Mouse (Mus musculus) CH12.LX (cell line): ENCODE measurements around the gene Apmap. TPM values are rescaled to one million over a fixed set of nuclear protein-coding genes. Genes with fewer than 3 reads are reported as not detected.

Experiments used
- DNase-seq: peaks from one replicate; pipeline ENCODE4 v3.0.0-alpha.2; 2013; ENCODE audit errors: extremely low read depth
- H3K27ac ChIP-seq: 2 replicates; pipeline ENCODE4 v1.5.1; 2012; ENCODE audit warnings: low read depth, mild to moderate bottlenecking, control low read depth, moderate library complexity; ENCODE audit not compliant: insufficient read depth
- H3K27me3 ChIP-seq: replicated peaks from 2 replicates; pipeline ENCODE3; 2012; ENCODE audit warnings: inconsistent platforms
- H3K36me3 ChIP-seq, 2 experiments: replicated peaks in 1 of 2; 2 replicates each; pipeline versions ENCODE3 to v1.6.1; 2012; ENCODE audit warnings: inconsistent platforms in 1 of 2, low read length in 1 of 2, mild to moderate bottlenecking in 1 of 2, mixed read lengths in 1 of 2, moderate library complexity in 1 of 2; ENCODE audit not compliant: control insufficient read depth in 1 of 2, insufficient read depth in 1 of 2
- H3K4me1 ChIP-seq, 2 experiments: 2 replicates each; pipeline ENCODE4 v1.6.1; 2012; ENCODE audit warnings: inconsistent platforms in 1 of 2, moderate library complexity in 1 of 2; ENCODE audit not compliant: insufficient read depth in 2 of 2, control insufficient read depth in 1 of 2
- H3K4me2 ChIP-seq: 2 replicates; pipeline ENCODE4 v1.6.1; 2012; ENCODE audit warnings: low read depth, mild to moderate bottlenecking, control low read depth; ENCODE audit not compliant: poor library complexity, insufficient read depth, severe bottlenecking
- H3K4me3 ChIP-seq, 3 experiments: fragments of 150-350 bp in 1 of 3; sonication (generic) in 1 of 3; replicated peaks in 1 of 3; 2 replicates each; pipeline versions ENCODE3 to v1.5.1; 2011 to 2012; ENCODE audit warnings: low read depth in 2 of 3, low read length in 2 of 3, mild to moderate bottlenecking in 2 of 3, moderate library complexity in 2 of 3, control low read depth in 1 of 3, improper control_type of control experiment in 1 of 3, inconsistent platforms in 1 of 3, mixed read lengths in 1 of 3; ENCODE audit not compliant: poor library complexity in 1 of 3
- H3K79me2 ChIP-seq: replicated peaks from 2 replicates; pipeline ENCODE4 v1.6.1; 2012; ENCODE audit warnings: mild to moderate bottlenecking, moderate library complexity; ENCODE audit not compliant: control insufficient read depth, poor library complexity, insufficient read depth, severe bottlenecking; ENCODE audit errors: extremely low read depth
- H3K9ac ChIP-seq: 2 replicates; pipeline ENCODE4 v1.6.1; 2012; ENCODE audit warnings: low read depth, mild to moderate bottlenecking, control low read depth, moderate library complexity; ENCODE audit not compliant: insufficient read depth
- H3K9me3 ChIP-seq: replicated peaks from 2 replicates; pipeline ENCODE3; 2012; ENCODE audit warnings: low read length, inconsistent platforms, mixed read lengths
- BHLHE40 ChIP-seq: IDR thresholded peaks from 2 replicates; pipeline ENCODE4 v1.6.1; 2011; ENCODE audit warnings: mild to moderate bottlenecking, low read depth, low read length, improper control_type of control experiment
- CTCF ChIP-seq, 2 experiments: IDR thresholded peaks in 1 of 2; conservative IDR thresholded peaks in 1 of 2; 2 replicates each; pipeline ENCODE4 v1.5.1; 2011 to 2012; ENCODE audit warnings: low read depth in 2 of 2, low read length in 2 of 2, improper control_type of control experiment in 1 of 2, inconsistent platforms in 1 of 2, mild to moderate bottlenecking in 1 of 2, moderate library complexity in 1 of 2
- ELF1 ChIP-seq: IDR thresholded peaks from 2 replicates; pipeline ENCODE4 v1.6.1; 2014; ENCODE audit warnings: low read depth, mild to moderate bottlenecking, inconsistent platforms, low read length, improper control_type of control experiment
- EP300 ChIP-seq: IDR thresholded peaks from 2 replicates; pipeline ENCODE4 v1.6.1; 2011; ENCODE audit warnings: low read length, improper control_type of control experiment
- GABPA ChIP-seq: IDR thresholded peaks from 2 replicates; pipeline ENCODE4 v1.6.1; 2012; ENCODE audit warnings: low read depth, low read length, improper control_type of control experiment, inconsistent platforms; ENCODE audit not compliant: insufficient replicate concordance
- IRF4 ChIP-seq: IDR thresholded peaks from 2 replicates; pipeline ENCODE4 v1.6.1; 2014; ENCODE audit warnings: low read depth, mild to moderate bottlenecking, inconsistent platforms, low read length, improper control_type of control experiment
- JUN ChIP-seq: IDR thresholded peaks from 2 replicates; pipeline ENCODE4 v1.6.1; 2011; ENCODE audit warnings: low read depth, mild to moderate bottlenecking, low read length, improper control_type of control experiment, moderate library complexity; ENCODE audit not compliant: insufficient read depth
- KAT2A ChIP-seq: IDR thresholded peaks from 2 replicates; pipeline ENCODE4 v1.6.1; 2012; ENCODE audit warnings: low read length, improper control_type of control experiment, inconsistent platforms; ENCODE audit not compliant: insufficient replicate concordance
- MAX ChIP-seq: IDR thresholded peaks from 2 replicates; pipeline ENCODE4 v1.6.1; 2011; ENCODE audit warnings: low read length, improper control_type of control experiment
- MEF2A ChIP-seq: IDR thresholded peaks from 2 replicates; pipeline ENCODE4 v1.6.1; 2014; ENCODE audit warnings: low read depth, mild to moderate bottlenecking, inconsistent platforms, low read length, improper control_type of control experiment, borderline replicate concordance
- MXI1 ChIP-seq: IDR thresholded peaks from 2 replicates; pipeline ENCODE4 v1.6.1; 2011; ENCODE audit warnings: mild to moderate bottlenecking, low read depth, low read length, improper control_type of control experiment
- MYC ChIP-seq: IDR thresholded peaks from 2 replicates; pipeline ENCODE4 v1.6.1; 2011; ENCODE audit warnings: low read depth, mild to moderate bottlenecking, improper control_type of control experiment, low read length
- NRF1 ChIP-seq: IDR thresholded peaks from 2 replicates; pipeline ENCODE4 v1.6.1; 2014; ENCODE audit warnings: low read depth, mild to moderate bottlenecking, inconsistent platforms, low read length, improper control_type of control experiment, moderate library complexity
- RAD21 ChIP-seq: IDR thresholded peaks from 2 replicates; pipeline ENCODE4 v1.6.1; 2011; ENCODE audit warnings: low read depth, mild to moderate bottlenecking, low read length, improper control_type of control experiment, moderate library complexity
- RCOR1 ChIP-seq: conservative IDR thresholded peaks from 2 replicates; pipeline ENCODE4 v1.6.1; 2012; ENCODE audit warnings: low read depth, mild to moderate bottlenecking, inconsistent platforms, low read length, improper control_type of control experiment
- SIN3A ChIP-seq: IDR thresholded peaks from 2 replicates; pipeline ENCODE4 v1.6.1; 2012; ENCODE audit warnings: low read length, improper control_type of control experiment, inconsistent platforms
- TBP ChIP-seq: conservative IDR thresholded peaks from 2 replicates; pipeline ENCODE4 v1.6.1; 2011; ENCODE audit warnings: low read depth, low read length, improper control_type of control experiment
- TCF12 ChIP-seq: IDR thresholded peaks from 2 replicates; pipeline ENCODE4 v1.6.1; 2014; ENCODE audit warnings: low read depth, mild to moderate bottlenecking, inconsistent platforms, low read length, improper control_type of control experiment
- USF1 ChIP-seq: IDR thresholded peaks from 2 replicates; pipeline ENCODE4 v1.6.1; 2014; ENCODE audit warnings: low read depth, mild to moderate bottlenecking, inconsistent platforms, low read length, improper control_type of control experiment
- ZC3H11A ChIP-seq: IDR thresholded peaks from 2 replicates; pipeline ENCODE4 v1.6.1; 2012; ENCODE audit warnings: low read depth, mild to moderate bottlenecking, inconsistent platforms, low read length, improper control_type of control experiment
- ZMIZ1 ChIP-seq: IDR thresholded peaks from 2 replicates; pipeline ENCODE4 v1.6.1; 2012; ENCODE audit warnings: low read depth, mild to moderate bottlenecking, inconsistent platforms, low read length, improper control_type of control experiment
- dilution Hi-C: fragments of 300-500 bp; cut with MboI; formaldehyde crosslinking; loops from 2 replicates; pipeline ENCODE4 v1.14.3; 2020; ENCODE audit warnings: low sequenced_read_pairs; ENCODE audit not compliant: extremely low pct_unique_long_range_greater_than_20kb, extremely low pct_ligation_motif_present
- in situ Hi-C: fragments of 300-500 bp; cut with MboI; formaldehyde crosslinking; loops from 3 replicates; pipeline ENCODE4 v1.14.3; 2019; ENCODE audit warnings: low sequenced_read_pairs, low pct_ligation_motif_present, low pct_unique_long_range_greater_than_20kb, mixed read lengths
- polyA plus RNA-seq: library from polyadenylated mRNA; unstranded; fragments of >175 nt; gene quantifications from 2 replicates; pipeline ENCODE4 v1.2.1, GENCODE M21; 2012; ENCODE audit warnings: low read depth; ENCODE audit not compliant: insufficient read length
- total RNA-seq, 2 experiments: library from RNA; depleted of rRNA; stranded (reverse); fragments of 300-350 nt in 1 of 2; fragments of >200 nt in 1 of 2; gene quantifications; 2 replicates each; pipeline ENCODE4 v1.2.3; 2012 to 2014

Apmap gene
- total and polyA plus RNA-seq, 3 experiments = 24.5 to 35.6 (median 25.8) TPM

GRCm38 (mm10) chr2:150647681-150648299, 39.4 kb upstream of the Apmap start:
- Histone ChIP-seq H3K4me1 (peaks cover 0 to 4% of the 10 kb centered on the region in 2 experiments; a peak in 1 of 4 replicates), H3K4me3 (no peak overlapping the region), H3K27ac (no peak overlapping the region), H3K9me3 (no peaks in the 10 kb centered on the region), H3K79me2 (no peaks in the 10 kb centered on the region), H3K27me3 (no peaks in the 10 kb centered on the region), H3K36me3 (no peaks in the 10 kb centered on the region), H3K9ac (no peak overlapping the region), H3K4me2 (no peak overlapping the region)
- TF ChIP-seq ZC3H11A = no peak
- no peak for TF ChIP-seq EP300
- TF ChIP-seq MYC = no peak
- no peak for TF ChIP-seq NRF1
- TF ChIP-seq MXI1 = no peak
- TF ChIP-seq KAT2A = no peak
- no peak for TF ChIP-seq ZMIZ1
- TF ChIP-seq BHLHE40 = no peak
- TF ChIP-seq TBP = no peak
- TF ChIP-seq RCOR1 = no peak
- no peak for TF ChIP-seq ELF1
- no peak for TF ChIP-seq SIN3A
- no peak for TF ChIP-seq CTCF (conservative IDR thresholded peaks at IDR 0.05 in 1 of 2, IDR thresholded peaks at IDR 0.05 in 1 of 2; ENCODE audit: low read depth in 2 of 2, low read length in 2 of 2)
- TF ChIP-seq RAD21 = no peak
- no peak for TF ChIP-seq MAX
- no peak for TF ChIP-seq USF1
- TF ChIP-seq IRF4 = no peak
- no peak for TF ChIP-seq GABPA
- in situ Hi-C loops (no loop called here), dilution Hi-C loops (no loop called here)
- DNase-seq = no peak

- H3K79me2 ChIP-seq = no peaks in the 10 kb centered on the region
- no peak overlapping the region for H3K4me3 ChIP-seq
- no peaks in the 10 kb centered on the region for H3K27me3 ChIP-seq
- peaks cover 0 to 4% of the 10 kb centered on the region in 2 experiments; a peak in 1 of 4 replicates for H3K4me1 ChIP-seq
- H3K4me2 ChIP-seq = no peak overlapping the region
- no peak overlapping the region for H3K9ac ChIP-seq
- no peaks in the 10 kb centered on the region for H3K9me3 ChIP-seq
- in situ Hi-C loops (no loop called here), dilution Hi-C loops (no loop called here)
- no peak for DNase-seq
- H3K36me3 ChIP-seq = no peaks in the 10 kb centered on the region
- no peak overlapping the region for H3K27ac ChIP-seq
- TF ChIP-seq CTCF (conservative IDR thresholded peaks at IDR 0.05 in 1 of 2, IDR thresholded peaks at IDR 0.05 in 1 of 2; ENCODE audit: low read depth in 2 of 2, low read length in 2 of 2) (no peak), TCF12 (no peak), NRF1 (no peak), MEF2A (no peak), JUN (no peak)
Observed at GRCm38 (mm10) chr2:150646411-150647121, 38.2 kb upstream of the Apmap start.
